Mouse (Mus musculus) erythroblast, embryonic 14.5 days (primary cell): ENCODE data around the gene Olfr507. TPM values are rescaled to one million over a fixed set of nuclear protein-coding genes. Genes with fewer than 3 reads are reported as not detected.
"Not testable (repeated sequence)": the region's sequence is repeated elsewhere in the genome, so short reads cannot be mapped to it uniquely, and the experiment has no call there.

Experiments used
- H3K27me3 ChIP-seq: 2 replicates; pipeline ENCODE4 v1.6.1; 2012; ENCODE audit warnings: inconsistent platforms; ENCODE audit not compliant: control insufficient read depth
- H3K36me3 ChIP-seq: 2 replicates; pipeline ENCODE4 v1.6.1; 2012; ENCODE audit warnings: mild to moderate bottlenecking, inconsistent platforms; ENCODE audit not compliant: control insufficient read depth
- H3K4me1 ChIP-seq: 2 replicates; pipeline ENCODE4 v1.6.1; 2012; ENCODE audit warnings: inconsistent platforms; ENCODE audit not compliant: control insufficient read depth
- H3K4me3 ChIP-seq: replicated peaks from 2 replicates; pipeline ENCODE3; 2012; ENCODE audit warnings: moderate library complexity, mild to moderate bottlenecking, inconsistent platforms
- H3K9me3 ChIP-seq: 2 replicates; pipeline ENCODE4 v1.6.1; 2012; ENCODE audit warnings: low read length, inconsistent platforms, mixed read lengths; ENCODE audit not compliant: control insufficient read depth
- GATA1 ChIP-seq: IDR thresholded peaks from 2 replicates; pipeline ENCODE4 v1.6.1; 2012; ENCODE audit warnings: low read length, inconsistent platforms, mixed read lengths
- TAL1 ChIP-seq: IDR thresholded peaks from 3 replicates; pipeline ENCODE4 v1.6.1; 2012; ENCODE audit warnings: low read length, inconsistent platforms, mixed read lengths
- polyA plus RNA-seq: library from polyadenylated mRNA; stranded (reverse); fragments of >175 nt; gene quantifications from 2 replicates; pipeline ENCODE4 v1.2.3, GENCODE M21; 2012

Gene Olfr507
- not detected in 2 replicates for polyA plus RNA-seq

DNA sequence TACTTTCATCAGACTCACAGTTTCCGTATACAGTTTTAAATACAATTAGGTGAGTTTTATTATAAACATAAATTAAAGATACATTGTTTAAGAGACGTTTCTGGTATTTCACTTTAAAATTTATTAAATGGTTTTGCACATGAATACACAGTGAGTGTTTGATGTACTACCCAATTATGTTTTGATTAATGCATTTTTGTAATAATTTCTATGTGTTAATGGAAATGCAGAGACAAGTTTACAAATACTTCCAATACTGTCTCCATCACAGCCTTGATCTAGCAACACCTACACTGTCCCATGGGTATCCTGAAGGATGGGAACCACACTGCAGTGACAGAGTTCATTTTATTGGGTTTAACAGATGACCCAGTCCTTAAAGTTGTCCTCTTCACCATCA, at the start of gene Olfr507:
Gene Olfr507, plus strand, starts transcription at position 301 of the 400 bp plus-strand sequence.
- no peak within 1 kb of the TSS for H3K4me3 ChIP-seq
- no peaks in the 10 kb centered on the region for H3K4me1 ChIP-seq
- H3K9me3 ChIP-seq = no peaks in the 10 kb centered on the region
- TF ChIP-seq TAL1 = no peak
- no peak for TF ChIP-seq GATA1
- no peaks in the 10 kb centered on the region for H3K27me3 ChIP-seq
- no peaks in the 10 kb centered on the region for H3K36me3 ChIP-seq

DNA sequence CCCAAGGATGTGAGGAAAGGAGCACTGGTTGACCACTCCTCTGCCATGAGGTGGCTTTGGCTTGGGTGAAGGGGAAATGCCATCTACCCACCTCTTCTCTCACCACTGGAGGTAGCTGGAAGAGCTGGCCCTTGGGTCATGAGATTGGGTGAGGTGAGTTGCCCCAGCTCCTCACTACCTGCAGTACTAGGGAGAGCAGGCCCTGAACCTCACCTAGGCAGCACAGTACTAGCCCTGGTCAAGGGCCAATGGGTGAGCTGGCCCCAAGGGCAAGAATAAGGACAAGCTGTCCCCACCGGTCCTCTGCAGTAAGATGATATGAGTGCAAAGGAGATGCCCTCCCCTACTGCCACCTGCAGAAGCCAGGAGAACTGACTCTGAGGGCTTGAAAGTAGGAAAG, 31.8 kb upstream of the Olfr507 start:
- H3K4me1 ChIP-seq = no peaks in the 10 kb centered on the region
- H3K4me3 ChIP-seq = no peak overlapping the region
- H3K9me3 ChIP-seq = peaks cover 18% of the 10 kb centered on the region
- TF ChIP-seq TAL1 (no peak), GATA1 (no peak)
- no peaks in the 10 kb centered on the region for H3K27me3 ChIP-seq
- no peaks in the 10 kb centered on the region for H3K36me3 ChIP-seq

DNA sequence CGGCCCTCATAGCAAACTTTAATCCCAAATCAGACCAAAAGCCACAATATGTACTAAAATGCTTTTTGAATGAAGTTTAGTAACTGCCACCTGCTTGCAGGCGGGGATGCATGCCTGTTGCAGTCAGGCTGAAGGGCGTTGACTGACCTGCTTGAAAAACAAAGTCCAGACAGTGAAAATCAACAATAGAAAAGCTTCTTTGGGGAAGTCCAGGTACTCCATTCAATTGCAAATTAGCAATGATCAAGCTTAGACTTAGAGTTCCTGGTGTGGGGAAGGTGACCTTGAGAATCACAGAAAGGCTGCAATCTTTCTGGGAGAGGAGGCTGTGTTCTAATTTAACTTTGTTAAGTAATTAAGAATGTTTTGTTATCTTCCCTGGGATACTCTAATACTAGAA, 19.7 kb upstream of the Olfr507 start:
- not testable (repeated sequence) for H3K4me1 ChIP-seq

DNA sequence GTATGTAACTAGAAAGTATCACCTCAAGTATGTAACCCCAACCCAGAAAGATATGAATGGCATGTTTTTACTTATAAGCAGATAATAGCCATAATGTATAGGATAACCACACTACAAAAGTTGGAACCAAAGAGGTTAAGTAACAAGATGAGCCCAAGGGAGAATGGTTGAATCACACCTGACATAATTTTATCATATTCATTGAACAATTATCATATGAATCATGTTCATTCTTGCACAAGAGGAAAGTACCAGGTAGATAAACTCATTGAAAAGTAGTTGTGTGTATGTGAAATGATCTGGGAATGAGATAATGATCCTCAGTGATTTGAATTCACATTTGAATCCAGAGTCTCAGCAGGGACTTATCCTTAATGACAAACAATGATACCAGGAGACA, 11.1 kb upstream of the Olfr507 start, which contains the start of gene Olfr506:
Gene Olfr506, plus strand, starts transcription at position 301 of the 400 bp plus-strand sequence.
- Histone ChIP-seq H3K36me3 (no peaks in the 10 kb centered on the region), H3K9me3 (no peaks in the 10 kb centered on the region; the same call in 1 of the 2 replicates), H3K27me3 (no peaks in the 10 kb centered on the region), H3K4me1 (no peaks in the 10 kb centered on the region), H3K4me3 (no peak within 1 kb of the TSS)
- TF ChIP-seq GATA1 = no peak
- no peak for TF ChIP-seq TAL1

More for the DNA sequence above, 19.7 kb upstream of the Olfr507 start:
- H3K9me3 ChIP-seq, H3K27me3 ChIP-seq, H3K36me3 ChIP-seq, H3K4me3 ChIP-seq: not testable (repeated sequence)

DNA sequence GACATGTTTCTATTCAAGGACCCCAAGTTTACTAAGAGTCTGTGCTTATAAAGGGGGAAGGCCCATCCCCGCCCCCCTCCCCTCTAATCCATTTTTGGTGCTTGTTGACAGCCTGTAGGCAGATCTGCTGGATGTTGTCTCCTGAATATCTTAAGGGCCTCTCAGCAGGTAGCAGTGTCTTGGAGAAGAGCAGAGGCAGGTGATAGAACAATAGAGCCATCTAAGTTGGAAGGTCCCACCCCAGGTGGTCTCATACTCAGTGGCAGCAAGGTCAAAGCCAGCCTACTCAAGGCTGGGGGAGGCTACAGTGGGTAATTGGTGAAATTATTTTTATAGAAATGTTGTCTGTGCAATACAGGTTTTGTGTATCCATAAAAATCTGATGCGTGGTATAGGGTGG, 7.5 kb upstream of the Olfr507 start:
- TF ChIP-seq GATA1 (no peak), TAL1 (no peak)
- H3K9me3 ChIP-seq = no peaks in the 10 kb centered on the region
- H3K27me3 ChIP-seq = no peaks in the 10 kb centered on the region
- no peak overlapping the region for H3K4me3 ChIP-seq
- H3K36me3 ChIP-seq = no peaks in the 10 kb centered on the region
- no peaks in the 10 kb centered on the region for H3K4me1 ChIP-seq

DNA sequence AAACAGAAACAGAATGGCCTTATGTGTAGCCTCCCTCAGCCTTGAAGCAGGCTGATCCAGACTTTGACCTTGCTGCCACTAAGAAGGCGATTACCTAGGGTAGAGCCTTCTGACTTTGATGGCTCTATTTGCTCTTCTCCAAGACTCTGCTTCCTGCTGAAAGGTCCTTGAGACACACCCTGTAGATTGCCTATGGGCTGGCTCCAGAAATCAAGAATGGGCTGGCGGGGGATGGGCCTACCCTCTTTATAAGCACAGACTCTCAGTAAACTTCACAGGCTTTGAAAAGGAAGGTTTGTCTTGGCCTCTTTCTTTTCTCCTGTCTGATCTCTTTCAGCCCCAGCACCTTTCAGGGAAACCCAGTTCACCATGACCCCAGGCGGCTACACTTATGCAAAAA, 4.8 kb upstream of the Olfr507 start:
- not testable (repeated sequence) for H3K36me3 ChIP-seq, H3K4me3 ChIP-seq, H3K4me1 ChIP-seq, H3K27me3 ChIP-seq, H3K9me3 ChIP-seq

DNA sequence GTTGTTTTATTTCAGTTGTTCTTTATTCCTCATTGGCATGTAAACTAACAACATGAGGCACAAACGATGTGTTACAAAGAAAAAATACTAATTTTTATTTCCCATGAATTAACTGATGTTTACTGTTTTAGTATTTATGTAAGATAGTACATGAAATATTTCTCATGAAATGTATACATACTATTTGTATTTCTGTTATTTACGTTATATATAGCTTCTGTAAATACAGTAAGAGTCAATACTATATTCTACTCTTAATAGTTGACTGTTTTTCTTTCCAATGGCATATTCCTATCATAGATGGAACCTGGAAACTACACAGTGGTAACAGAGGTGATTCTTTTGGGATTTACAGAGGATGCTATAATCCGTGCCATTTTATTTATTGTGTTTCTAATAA, 8.1 kb downstream of the Olfr507 start, which contains the start of gene Olfr508:
Gene Olfr508, plus strand, starts transcription at position 301 of the 400 bp plus-strand sequence.
- no peaks in the 10 kb centered on the region for H3K36me3 ChIP-seq
- no peak for TF ChIP-seq GATA1
- TF ChIP-seq TAL1 = no peak
- H3K4me3 ChIP-seq = no peak within 1 kb of the TSS
- peaks cover 6% of the 10 kb centered on the region for H3K9me3 ChIP-seq
- H3K27me3 ChIP-seq = no peaks in the 10 kb centered on the region
- H3K4me1 ChIP-seq = no peaks in the 10 kb centered on the region

DNA sequence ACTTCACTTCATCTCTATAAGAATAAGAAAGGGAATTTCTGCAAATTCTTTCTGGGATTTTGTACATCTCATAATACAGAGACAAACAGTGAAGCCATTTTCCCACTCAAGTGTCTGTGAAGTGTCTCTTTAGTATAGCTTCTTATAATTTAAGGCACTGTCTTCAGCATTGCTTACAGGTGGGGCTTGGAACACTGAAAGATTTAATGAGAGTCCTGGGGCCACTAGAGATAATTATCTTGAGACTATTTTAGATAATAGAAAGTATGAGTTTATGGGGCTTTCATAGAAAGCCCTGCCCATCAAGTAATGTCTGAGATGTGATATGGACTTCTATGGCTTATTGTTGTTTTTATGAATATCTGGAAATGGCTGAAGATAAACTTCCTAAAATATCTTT, 30.2 kb downstream of the Olfr507 start, which contains the start of gene Olfr509:
Gene Olfr509, minus strand, starts transcription at position 101 of the 400 bp plus-strand sequence.
- no peaks in the 10 kb centered on the region for H3K27me3 ChIP-seq
- H3K4me3 ChIP-seq = no peak within 1 kb of the TSS
- H3K36me3 ChIP-seq = no peaks in the 10 kb centered on the region
- no peak for TF ChIP-seq GATA1
- no peak for TF ChIP-seq TAL1
- H3K4me1 ChIP-seq = no peaks in the 10 kb centered on the region
- no peaks in the 10 kb centered on the region for H3K9me3 ChIP-seq

DNA sequence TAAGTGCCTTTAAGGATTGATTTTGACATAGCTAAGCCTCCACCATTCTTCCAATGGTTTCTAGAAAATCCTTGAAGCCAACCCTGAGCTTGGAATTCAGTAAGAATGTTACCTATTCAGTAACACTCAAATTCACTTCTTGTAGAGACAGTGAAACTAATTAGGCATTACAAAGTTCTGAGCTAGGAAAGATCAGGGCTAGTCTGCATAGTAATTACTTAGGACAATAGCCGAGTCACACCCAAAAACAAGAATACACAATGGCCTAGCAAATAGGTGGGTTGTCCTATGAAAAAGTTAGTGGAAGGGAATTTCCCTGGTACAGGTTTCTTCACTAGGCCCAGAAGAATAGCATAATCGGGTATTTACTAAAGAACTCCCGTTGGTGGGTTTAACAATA, 40.8 kb downstream of the Olfr507 start:
- Histone ChIP-seq H3K27me3 (no peaks in the 10 kb centered on the region), H3K4me1 (no peaks in the 10 kb centered on the region), H3K9me3 (peaks cover 4% of the 10 kb centered on the region; the same call in 1 of the 2 replicates), H3K4me3 (no peak overlapping the region), H3K36me3 (no peaks in the 10 kb centered on the region)
- TF ChIP-seq GATA1 = no peak
- no peak for TF ChIP-seq TAL1

DNA sequence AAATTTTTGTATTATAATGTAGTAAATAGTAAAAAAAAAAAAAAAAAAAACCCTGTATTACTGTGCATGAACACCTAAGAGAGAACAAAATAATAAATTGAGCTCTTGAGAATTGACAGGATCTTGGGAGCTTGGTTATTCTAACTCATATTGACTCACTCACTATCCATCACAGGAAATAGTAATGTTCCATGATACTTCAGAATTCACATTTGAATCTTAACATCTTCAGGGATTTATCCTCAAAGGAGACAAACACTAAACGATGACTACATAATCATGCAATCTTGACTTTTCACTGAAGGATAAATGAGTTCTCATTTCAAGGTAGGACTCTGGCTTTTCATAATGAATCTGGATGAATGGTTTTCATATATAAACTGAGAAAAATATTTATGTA, 44.5 kb downstream of the Olfr507 start, which contains the start of gene Olfr510:
Gene Olfr510, plus strand, starts transcription at position 301 of the 400 bp plus-strand sequence.
- Histone ChIP-seq H3K9me3 (no peaks in the 10 kb centered on the region), H3K36me3 (no peaks in the 10 kb centered on the region), H3K4me3 (no peak within 1 kb of the TSS), H3K4me1 (no peaks in the 10 kb centered on the region), H3K27me3 (no peaks in the 10 kb centered on the region)
- TF ChIP-seq GATA1 (no peak), TAL1 (no peak)
